Mouse (Mus musculus) left cerebral cortex, adult 9 months (tissue): ENCODE data around the gene Tcf12.

ENCODE experiments used
- DNase-seq, 2 experiments: peaks; one replicate each; pipeline ENCODE4 v3.0.0; 2022; ENCODE audit warnings: low spot score in 2 of 2

The Tcf12 gene

DNA sequence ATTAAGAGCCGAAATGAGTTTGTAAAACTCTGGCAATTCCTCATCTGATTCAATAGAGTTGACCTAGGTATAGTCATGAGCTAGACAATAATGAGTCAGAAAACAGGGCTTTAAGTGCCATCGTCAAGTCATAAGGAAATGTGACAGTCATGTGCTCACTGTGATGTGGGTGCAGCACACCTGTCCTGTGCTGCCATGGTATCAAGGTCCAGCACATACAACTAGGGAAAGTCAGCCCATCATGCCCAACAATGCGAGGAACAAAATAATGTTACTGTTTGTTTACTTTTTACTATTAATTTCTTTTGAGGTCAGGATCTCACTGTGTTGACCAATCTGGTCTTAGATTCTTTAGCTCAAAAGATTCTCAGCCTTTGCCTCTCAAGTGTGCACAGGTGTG is 130.6 kb downstream of the Tcf12 start:
- no peak for DNase-seq

DNA sequence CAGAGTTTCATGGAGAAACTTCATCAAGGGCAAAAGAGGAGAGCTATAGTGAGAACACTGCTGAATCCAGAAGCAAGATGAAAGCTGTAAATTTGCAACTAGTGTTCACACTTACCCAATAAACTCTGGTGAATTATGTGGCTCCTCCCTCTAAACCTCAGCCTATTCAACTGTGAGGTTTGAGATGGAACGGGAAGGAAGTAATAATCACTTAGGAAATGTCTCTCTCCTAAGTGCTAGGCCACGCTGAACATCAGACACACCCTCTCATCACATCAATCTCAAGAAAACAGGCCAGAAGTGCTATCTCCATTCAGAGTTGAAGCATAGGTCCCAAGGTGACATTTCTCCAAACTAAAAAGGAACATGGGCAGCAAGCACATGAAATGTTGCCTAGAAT is 131.1 kb downstream of the Tcf12 start:
- DNase-seq: no peak

DNA sequence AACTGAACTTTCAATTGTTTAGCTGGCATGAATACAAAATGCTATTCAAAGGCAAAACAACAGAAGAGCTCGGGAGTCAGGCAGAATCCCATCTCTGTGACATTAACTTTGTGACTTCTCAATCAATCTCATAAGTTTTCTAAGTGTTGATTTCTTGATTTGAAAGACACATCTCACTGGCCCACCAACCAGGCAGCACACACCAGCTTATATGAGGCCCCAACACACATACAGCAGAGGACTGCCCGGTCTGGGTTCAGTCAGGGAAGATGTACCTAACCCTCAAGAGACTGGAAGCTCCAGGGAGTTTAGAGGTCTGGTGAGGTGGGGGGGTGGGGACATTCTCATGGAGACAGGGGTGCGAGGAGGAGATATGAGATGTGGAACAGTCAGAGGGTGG is 132.8 kb downstream of the Tcf12 start:
- DNase-seq: no peak

DNA sequence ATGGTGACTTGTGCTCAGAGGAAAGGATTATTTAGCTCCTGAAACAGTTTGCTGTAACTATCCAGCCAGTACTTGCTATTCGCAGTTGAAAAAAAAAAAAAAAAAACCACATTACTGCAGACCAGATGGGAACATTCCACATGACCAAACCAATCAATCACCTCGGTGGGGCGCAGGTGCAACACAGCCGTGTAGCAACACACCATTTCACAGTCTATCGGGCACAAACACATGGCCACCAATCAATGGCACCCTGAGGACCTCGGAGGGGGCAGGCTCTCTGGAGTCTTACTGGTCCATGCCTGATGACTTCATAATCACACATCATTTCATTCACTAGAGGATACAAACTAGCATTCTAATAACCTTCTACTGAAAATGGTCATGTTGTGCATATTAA is 135.6 kb downstream of the Tcf12 start:
- peak in 1 of 2 experiments; percentile 11 for DNase-seq

DNA sequence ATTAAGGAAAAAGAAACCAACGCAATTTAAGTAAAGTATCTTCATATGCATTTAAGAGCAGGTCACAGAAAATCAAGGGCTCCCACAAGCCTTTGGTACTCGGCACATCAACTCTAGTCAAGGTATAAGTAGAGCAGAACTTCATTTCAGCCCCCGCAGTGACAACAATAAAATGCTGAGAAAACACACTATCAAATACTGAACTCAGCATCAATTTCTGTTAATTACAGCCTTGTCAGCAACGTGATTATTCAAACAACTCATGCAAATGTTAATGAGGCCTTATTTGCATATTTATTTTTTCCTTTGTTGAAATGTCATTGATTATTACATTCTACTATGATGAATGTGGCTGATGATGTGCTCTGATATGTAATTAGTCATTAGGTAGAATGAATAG is 136.5 kb downstream of the Tcf12 start:
- DNase-seq: no peak

DNA sequence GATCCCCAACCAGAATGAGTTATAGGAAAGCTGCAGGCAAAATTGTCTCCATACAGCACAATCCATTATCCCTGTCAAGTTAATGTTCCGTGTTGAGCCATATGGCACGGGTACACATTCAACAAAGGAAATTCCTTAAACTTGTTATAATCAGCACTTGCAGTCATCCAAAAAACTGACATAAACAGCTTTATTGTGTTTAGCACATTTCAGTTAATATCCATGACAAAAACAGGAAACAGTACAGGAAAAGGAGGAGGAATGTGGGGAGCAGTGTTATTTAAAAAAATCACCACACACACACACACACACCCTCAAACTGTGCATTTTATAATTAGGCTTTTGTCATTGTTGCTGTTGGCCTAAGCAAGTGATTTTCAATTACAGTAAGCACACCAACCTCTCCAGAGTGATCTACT is 137.1 kb downstream of the Tcf12 start:
- no peak for DNase-seq

DNA sequence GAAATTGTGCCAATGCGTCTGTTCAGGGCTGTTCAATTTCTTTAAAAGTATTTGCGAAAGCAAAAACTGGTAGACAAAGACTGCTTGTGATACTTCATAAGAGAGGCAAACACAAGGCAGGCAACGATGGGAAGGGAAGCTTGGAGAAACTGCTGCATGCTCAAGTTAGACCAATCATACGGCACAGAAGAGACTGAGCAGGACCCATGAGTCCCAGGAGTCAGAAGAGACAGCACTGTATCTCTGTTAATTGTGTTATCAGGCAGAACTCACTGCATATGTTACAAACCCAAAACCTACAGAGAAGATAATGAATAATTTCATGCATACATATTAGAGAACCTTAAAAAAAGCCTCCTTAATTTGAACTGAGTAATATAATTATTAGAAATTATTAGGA is 147.6 kb downstream of the Tcf12 start:
- no peak for DNase-seq

DNA sequence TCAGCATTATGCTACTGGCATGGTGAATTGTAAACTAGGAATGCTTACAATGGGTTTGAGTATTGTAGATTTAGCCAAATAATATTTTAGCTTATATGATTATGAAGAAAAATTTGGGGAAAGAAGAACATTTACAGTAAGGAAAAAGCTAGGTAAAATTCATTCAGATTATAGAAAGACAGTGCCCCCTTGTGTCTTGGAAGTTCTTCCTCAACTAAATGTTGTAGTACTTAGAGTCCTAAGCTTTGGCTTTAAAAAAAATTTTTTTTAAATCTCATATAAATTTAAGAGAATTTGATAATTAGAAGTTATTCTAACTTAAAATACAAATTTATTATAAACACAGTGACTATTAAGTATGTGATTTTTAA is 151.7 kb downstream of the Tcf12 start:
- no peak for DNase-seq

DNA sequence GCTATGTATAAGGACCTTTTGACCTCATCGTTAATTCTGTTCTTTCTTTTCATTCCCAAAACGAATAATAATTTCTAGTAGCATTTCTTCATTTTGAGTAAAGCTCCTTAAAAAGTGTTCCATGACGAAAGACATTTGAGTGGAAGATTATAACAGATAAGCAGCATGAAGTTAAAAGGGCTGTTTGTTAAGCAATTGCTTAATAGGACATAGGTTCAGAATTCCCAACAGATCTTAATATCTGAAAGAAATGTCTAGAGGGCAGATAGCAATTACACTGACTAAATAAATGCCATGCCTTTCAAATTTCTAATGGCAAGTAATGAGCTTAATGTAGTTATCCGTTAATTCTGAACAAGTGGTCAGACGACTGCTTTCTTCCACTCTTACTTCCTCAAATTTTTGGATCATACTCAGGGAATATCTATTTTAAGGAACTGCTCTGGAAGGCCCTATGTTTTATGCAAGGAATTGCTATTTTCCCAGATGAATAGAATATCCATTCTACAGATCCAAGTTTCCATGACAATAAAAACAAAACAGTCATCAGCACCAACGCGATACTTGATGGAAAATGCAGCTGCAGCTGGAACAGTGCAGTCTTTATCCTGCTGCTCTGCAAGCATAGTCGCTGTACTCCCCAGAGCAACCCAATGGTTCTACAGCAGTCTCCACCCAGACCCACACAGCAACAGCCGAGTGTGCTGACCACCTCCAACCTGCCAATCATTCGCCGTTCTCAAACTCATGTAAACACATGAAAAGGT is 152.2 kb downstream of the Tcf12 start:
- peak; percentile 33 to 34 for DNase-seq

DNA sequence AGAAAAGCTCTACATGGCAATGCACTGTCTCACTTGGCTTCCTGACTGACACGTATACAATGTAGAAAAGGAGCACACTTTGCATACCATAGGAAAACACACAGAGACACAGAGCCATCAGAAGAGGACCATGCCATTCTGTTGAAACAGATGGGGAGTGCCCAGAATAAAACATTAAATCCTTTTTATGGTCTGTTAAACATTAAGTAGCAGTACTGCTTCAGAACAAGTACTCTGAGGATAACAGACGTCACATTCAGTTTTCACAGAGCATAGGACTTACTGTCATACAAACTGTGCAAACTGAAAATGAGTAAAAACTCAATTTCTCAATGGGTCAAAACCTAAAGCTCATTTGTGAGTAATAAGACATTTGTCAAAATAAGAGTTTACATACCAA is 158.5 kb downstream of the Tcf12 start:
- DNase-seq: no peak

DNA sequence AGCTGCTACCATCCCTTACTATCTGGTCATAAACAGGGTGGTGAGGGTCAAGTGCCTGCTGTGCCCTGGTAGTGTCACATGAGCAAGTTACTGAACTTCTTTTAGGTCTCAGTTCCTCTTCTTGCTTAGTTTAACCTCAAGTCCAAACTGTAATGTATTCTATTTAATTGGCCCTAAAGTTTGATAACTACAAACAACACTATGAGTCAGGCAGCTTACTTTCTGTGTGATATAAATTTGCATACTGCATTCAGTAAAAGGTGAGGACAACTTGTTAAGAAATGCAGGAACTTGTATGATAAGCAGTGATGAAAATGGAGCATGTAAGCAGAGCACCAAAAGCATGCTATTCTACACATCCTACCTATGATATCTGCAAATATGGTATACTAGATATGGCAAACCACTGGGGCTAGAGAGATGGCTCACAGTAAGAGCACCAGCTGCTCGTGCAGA is 159.0 kb downstream of the Tcf12 start:
- no peak for DNase-seq

DNA sequence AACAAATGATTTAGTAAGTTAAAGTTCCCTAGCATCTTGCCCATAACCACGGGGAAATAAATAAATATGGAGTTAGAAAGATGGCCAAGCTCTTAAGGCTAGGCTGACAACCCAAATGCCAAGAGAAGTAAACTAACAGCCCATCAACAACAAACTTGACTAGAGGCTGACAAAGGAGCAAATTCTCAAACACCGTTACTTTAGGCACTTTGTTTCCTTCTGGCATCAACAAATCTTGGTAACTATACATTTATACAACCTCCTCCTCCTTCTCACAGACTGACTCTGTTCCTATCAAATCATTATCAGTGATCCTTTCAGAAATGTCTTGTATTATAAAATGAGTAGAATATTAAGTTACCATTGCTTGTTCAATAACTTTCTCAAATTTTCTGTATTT is 159.7 kb downstream of the Tcf12 start:
- DNase-seq: no peak

DNA sequence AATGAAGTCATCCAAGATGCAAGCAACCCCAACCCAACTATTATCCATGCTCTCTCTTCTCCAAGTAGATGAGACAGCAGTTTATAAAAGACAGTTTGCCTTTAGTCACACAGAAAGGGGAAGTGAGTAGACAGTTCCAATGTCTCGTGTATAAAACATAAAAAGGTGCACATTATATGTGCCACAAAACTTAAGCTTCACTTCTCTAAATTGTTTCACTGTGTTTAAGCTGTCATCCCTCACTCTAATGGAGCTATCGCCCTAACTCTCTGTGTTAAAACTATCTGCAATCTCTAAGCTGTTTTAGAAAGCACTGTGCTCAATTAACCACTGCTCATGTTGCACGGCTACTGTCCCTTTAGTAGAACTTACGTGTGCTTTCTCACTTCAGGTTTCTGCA is 160.3 kb downstream of the Tcf12 start:
- no peak for DNase-seq

DNA sequence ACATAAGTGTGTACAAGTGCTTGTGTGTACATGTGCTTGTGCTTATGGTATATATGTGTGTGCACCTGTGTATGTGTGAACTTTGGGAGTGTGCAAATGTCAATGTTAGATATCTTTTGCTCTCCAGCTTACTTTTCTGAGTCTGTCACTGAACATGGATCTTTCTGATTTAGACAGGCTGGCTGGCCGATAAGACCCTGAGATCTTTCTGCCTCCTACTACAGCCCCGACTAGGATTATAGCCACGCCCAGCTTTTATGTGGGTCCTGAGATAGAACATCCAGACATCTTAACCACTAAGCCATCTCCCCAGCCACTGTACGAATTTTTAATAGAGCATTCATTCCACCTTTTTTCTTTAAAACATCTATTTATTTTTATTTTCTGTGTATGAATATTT is 166.9 kb downstream of the Tcf12 start:
- no peak for DNase-seq

DNA sequence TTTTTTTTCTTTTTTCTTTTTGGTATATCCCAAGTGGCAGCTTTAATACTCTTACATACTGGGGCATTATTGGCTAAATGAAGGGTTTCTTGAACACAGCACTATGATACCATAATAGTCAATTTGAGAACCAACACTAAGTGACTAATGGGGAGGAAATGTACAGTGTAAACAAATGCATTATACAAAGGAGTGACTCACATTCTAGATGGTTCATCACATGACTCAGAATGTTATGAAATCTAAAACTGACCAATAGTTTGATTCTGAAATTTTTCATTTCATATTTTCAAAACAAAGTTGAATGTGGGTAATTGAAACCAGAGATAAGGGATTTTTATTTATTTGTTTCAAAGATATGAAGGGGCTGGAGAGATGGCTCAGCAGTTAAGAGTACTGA is 169.2 kb downstream of the Tcf12 start:
- no peak for DNase-seq

DNA sequence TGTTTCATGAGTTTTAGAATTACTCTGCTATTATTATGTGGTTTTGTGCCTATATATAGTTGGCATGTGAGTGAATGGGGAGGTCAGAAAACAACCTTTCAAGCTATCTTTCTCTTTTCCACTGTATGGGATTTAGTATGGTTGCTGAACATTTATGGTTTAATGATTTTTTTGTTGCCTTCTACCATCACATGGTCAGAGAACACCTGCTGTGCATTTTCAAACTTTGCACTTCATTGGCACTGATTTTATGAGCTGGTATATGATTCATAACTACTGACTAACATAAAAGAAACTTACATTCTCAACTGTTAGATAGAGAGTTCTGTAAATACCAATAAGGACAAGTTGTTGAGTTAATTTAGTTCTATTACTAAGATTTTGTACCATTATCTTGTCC is 171.7 kb downstream of the Tcf12 start:
- DNase-seq: no peak

DNA sequence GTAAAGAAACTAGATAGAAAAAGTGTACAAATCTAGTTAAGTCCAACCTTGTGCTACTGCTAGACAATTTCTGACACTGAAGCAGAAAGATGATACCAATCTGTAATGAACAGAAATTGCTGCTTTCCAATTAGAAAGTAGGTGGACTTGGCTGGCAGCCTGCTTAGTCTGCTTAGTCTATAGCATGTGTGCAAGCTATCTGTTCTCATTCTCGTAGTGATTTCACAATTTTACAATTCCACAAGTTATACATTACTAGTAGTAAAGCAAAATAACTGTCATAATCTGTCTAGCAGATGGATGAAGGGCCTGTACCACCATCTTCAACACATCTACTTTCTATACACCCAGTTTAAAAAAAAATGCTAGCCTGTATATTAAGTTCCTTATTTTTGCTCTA is 175.5 kb downstream of the Tcf12 start:
- DNase-seq: no peak

DNA sequence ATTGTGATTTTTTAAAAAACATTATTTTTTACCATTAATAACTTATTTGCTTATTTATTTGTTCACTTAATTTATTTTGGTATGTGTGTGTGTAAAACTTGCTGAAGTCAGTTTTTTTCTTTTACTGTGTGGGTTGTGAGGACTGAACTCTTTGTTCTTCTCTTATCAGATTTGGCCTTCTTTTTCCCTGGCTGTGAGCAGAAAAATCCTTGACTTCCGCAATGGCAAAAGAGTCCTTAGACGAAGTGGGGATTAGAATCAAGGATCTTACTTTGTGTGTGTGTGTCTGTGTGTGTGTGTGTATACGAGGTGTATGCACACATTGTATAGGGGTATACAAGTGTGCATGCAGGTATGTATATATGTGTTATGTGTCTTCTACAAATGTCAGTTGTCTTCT is 176.8 kb downstream of the Tcf12 start:
- no peak for DNase-seq

DNA sequence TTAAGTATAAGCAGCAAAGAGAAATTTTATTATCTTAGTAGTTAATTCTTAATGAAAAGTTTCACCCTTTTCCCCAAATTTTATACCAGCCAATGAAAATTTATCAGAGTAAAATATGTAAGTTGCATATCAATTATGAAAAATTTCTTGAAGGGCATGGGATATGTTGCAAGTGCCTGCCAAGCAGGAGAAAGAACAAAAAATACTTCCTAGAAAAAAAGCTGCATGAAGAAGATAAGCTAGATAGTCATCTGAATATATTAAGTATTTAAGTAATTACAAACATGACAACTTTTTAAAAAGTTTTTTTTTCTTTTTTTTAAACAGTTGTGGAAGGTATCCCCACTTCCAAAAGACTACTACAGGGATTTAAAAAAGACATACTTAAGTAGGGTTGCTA is 179.7 kb downstream of the Tcf12 start:
- no peak for DNase-seq

DNA sequence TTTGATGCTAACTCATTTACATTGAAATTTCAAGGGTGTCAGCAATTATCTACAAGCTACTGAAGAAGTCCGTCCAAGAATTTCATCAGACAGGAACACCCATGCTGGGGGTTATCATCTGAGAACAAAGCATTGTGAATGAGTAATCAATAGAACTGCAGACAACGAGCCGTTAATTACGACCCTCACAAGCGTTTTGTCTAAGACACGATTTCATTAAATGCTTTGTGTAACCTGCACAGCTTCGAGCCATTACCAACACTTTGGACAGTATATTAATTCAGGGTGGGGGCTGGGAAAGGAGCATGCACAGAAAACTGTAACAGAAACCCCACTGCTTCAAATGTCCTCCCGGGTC is 180.3 kb downstream of the Tcf12 start:
- DNase-seq: no peak

DNA sequence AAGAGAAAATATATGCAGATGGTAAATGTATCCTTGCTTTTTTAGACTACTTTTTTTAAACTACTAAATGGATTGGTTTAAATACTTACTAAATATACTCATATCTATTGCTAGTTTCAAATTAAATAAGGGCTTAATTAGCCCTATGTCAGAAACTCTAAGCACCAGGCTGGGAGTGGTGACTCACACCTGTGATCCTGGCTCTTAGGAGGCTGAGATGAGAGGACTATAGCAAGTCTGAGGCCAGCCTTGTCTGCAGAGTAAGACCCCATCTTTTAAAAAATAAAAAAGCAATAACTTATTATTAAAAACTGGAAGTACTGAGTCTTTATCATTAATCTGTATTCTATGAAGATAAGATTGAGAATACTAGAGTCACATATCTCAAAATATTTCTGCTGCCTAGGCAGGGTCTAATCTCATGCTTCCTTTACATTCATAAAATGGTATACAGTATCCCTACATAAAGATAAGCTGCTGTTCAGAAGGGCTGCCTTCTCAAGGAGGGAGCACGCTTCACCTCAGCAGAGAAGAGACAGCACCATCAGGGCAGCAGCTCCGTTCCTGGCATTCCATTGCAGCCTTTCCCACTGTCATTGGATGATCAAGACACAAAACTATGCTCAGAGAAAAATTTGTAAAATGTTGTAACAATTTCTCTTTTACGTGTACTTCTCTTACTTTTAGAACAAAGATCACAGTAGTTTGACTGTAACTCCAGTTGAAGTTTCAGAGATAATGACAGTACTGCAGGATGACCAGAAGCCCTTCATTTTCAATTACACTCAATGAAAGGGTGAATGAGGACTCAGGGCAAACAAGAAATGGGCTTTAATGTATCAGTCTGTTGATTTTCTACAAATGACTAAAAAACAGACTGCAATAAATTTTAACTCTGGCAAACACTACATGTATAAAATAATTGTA is 181.0 kb downstream of the Tcf12 start:
- DNase-seq: no peak

DNA sequence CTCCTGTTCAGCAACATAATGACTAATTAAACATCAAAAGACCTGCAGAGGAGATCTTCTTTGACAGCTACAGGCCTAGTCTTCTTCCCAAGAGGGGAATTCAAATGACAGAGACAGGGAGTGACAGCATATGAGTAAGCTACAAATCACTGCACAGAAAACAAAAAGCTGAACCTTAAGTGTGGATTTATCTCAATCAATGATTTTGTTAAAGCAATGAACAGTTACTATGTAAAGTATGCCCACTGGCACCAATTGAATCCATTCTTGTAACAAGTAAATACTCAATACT is 195.1 kb downstream of the Tcf12 start:
- DNase-seq: no peak

DNA sequence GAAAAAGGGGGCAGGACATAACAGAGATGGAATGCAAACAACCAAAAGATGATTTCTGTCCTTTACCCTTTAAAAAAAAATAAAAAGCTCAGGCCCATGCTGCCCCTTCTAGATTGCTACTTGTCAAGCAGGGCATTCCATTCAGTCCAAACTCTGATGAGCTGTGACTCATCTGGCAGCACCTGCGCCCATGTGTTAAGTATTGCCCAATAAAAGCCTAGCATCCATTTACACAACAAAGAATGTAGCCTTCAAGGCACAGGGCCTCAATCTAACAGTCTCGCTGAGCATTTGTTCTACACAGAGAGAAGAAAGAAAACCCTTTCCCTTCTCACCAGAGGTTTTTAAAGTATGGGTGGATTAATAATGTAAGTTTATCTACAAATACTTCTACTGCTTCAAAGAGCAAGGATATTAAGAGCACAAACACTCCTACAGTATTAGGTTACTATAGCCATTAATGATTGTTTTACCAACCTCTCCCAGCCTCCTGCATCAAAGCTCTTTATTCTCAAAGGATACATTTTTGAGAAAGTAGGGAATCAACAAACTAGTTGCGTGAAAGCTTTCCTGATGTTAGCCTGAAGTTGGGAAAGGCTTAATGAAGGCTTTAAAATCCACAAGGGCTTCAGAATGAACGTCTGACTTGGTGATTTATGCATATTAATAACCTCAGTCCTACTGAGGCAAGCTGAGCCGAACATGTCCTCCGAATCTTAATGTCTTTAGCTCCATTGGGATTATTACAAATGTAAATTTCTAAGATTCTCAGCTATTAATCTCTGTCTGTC is 195.6 kb downstream of the Tcf12 start:
- DNase-seq: no peak
